Mouse (Mus musculus) cerebellum, adult 9-11 months (tissue): ENCODE data around the gene Pxmp2.
A peak's percentile ranks its signal among the peaks of the same experiment; 100 is the strongest.

Experiments used
- DNase-seq: peaks from one replicate; pipeline ENCODE4 v3.0.0; 2022

The Pxmp2 gene

GRCm38 (mm10) chr5:110285770-110286445 is at the start of gene Pxmp2, which contains the start of gene Pole:
Gene Pxmp2 (minus strand): TSS chr5:110286186.
Gene Pole (plus strand): TSS chr5:110286306.
- DNase-seq: peak; percentile 84

DNA sequence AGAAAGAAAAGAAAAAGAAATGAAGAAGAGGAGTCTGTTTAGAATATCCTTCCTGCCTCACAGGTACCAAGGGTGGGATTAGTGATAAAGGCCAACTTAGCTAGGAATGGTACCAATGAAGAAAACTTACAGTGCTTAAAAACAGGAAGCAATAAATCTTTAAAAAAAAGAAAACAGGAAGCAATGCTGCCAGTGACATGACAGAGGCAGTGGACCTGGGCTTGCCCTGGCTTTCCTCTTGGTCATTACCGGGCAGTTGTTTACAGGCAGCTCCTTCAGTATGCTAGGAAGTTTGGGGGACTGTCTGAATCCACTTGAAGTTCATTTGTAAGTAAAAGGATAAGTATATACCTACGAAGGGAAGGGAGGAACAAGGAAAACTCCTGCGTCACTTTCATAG is 44.5 kb upstream of the Pxmp2 start:
- no peak for DNase-seq

GRCm38 (mm10) chr5:110313127-110313526 is 27.1 kb upstream of the Pxmp2 start:
- DNase-seq: no peak

DNA sequence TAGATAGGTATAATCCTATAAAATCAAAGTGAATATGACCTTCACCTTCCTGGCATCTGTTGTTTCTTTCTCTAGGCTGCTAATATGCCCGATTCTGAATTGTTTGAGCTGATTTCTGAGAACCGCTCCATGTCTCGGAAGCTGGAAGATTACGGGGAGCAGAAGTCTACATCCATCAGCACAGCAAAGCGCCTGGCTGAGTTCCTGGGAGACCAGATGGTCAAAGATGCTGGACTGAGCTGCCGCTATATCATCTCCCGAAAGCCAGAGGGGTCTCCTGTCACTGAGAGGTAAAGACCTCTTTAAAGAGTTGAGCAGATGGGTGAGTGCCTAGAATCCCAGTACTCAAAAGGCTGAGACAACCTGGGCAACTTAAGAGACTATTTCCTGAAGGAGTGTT is 22.9 kb upstream of the Pxmp2 start:
- DNase-seq: peak; percentile 8

DNA sequence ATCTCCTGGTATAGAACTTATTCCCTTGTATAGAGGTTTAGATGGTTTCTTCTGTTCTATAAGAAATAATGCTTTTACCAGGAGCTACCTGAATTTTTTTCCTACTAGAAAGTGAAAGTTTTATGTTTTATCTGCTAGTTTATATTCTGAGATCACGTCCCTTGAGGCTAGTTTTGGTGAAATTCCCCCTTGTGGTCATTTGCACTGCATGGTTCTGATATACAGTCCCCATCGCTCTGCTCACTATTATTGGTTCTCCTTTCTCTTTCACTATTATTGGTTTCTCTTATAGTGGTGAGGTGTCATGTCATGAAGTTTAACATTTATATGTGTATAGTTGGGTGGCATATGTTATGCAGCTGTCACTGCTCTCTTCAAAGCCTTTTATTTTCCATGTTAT is 14.6 kb upstream of the Pxmp2 start:
- DNase-seq: no peak

GRCm38 (mm10) chr5:110296637-110297036 is 10.7 kb upstream of the Pxmp2 start:
- no peak for DNase-seq

DNA sequence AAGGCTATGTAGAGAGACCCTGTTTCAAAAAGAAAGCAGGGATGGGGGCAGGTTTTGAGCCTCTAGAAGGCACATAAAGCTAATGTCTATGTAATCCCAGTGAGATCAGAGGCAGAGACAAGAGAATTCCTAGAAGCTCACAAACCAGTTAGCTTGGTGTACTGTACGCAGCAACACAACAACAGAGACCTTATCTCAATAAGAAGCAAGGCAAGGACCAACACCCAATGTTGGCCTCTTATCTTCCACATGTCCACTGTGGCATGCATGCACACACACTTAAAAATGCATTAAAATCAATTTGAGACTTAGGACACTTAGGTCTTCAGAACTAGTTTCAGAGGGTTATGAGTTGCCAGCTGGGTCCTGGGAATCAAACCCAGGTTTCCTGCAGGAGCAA is 5.7 kb upstream of the Pxmp2 start:
- DNase-seq: no peak

GRCm38 (mm10) chr5:110287084-110287475 is 1.1 kb upstream of the Pxmp2 start:
- DNase-seq: no peak

DNA sequence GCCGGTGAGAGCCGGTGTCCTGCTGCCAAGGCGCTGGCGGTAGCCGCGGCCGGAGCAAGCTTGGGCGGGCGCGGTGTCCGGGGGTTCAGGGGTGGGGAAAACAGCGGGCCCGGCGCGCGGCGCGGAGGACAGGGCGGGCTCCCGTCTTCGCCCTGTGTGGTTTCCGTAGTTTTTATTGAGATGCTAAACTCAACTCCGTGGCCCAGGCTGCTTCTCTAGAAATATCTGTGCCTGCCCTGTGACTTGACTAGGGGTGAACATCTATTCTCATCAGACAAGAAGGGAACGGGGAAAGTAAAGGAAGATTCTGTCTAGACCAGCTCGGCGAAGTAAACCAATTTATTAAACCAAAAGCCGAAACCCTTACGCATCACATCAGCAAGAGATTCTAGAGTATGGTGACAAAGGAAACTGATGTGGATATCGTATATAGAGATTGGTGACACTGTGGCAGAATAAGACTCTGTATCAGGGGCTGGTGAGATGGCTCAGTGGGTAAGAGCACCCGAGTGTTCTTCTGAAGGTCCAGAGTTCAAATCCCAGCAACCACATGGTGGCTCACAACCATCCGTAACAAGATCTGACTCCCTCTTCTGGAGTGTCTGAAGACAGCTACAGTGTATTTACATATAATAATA is 579 bp upstream of the Pxmp2 start:
- DNase-seq: no peak

GRCm38 (mm10) chr5:110285156-110285555 is 830 bp downstream of the Pxmp2 start:
- DNase-seq: no peak

- DNase-seq: no peak
These were observed 1.4 kb downstream of the Pxmp2 start for GRCm38 (mm10) chr5:110284536-110284935.

GRCm38 (mm10) chr5:110281984-110282383 is 4.0 kb downstream of the Pxmp2 start:
- DNase-seq: no peak

- DNase-seq: no peak
These were observed 9.1 kb downstream of the Pxmp2 start for GRCm38 (mm10) chr5:110276910-110277309.

DNA sequence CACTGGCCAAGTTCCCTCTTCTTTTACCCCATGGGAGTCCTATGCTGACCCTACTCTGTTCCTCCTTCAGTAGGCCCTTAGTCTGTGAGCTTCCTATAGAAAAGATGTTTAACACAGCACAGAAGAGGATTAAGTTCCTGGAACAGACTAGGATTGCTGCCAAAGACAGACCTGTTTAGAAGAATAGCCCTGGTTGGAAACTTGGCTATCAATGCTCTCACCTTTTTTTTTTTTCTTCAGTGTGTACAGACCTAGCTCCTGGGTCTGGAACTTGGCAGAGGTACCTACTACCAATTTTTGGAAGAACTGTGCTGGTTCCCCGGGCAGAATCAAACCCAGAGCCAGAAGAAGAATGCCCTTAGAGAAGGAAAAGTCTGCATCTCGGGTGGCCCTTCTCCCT is 9.6 kb downstream of the Pxmp2 start:
- no peak for DNase-seq

- no peak for DNase-seq
These were observed 11.1 kb downstream of the Pxmp2 start for GRCm38 (mm10) chr5:110274846-110275245.

- DNase-seq: no peak
These were observed 11.8 kb downstream of the Pxmp2 start for GRCm38 (mm10) chr5:110274147-110274546.

GRCm38 (mm10) chr5:110270242-110270641 is 15.7 kb downstream of the Pxmp2 start:
- peak; percentile 37 for DNase-seq

DNA sequence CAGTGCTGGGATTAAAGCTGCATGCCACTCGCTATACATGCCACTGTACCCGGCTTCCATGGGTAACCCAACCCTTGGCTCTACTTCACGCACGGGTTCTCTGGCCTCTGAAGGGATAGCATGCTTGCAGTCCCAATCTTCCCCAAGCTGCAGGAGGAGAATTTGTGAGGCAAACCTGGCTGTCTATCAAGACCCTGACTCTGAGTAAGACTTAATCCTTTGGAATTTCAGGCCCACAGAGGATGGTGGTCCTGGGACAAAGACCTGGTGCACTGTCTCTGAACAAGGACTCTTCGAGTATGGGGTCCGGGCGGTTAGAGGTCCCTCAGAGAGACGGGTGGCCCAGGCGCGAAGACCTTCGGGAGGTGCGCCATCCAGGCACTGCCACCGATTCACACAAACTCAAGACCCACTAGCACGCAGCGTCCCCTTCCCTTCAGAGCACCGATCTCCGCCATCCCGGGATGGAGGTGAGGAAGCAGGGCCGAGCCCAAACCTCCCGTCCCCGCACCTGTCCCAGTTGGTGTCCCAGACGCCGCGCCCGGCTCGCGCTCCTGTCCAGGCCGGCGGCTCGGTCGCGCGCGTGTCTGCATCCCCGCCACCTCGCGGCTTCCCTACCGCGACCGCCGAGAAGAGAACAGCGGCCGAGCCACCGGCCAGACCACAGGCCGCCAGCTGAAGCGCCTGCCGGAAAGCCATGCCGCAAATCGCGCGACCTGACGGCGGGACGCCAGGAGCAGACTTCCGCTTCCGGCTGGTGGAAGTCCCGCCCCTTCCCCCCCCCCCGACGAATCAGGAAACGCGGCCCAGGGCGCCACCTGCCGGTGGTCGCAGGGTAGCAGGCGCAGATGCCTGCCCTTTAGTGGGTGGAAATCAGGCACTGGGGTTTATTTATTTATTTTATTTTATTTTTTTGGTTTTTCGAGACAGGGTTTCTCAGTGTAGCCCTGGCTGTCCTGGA is 16.6 kb downstream of the Pxmp2 start, which contains the start of gene Pgam5:
Gene Pgam5, minus strand, starts transcription at position 773 of the 961 bp plus-strand sequence.
- DNase-seq: peak; percentile 86

DNA sequence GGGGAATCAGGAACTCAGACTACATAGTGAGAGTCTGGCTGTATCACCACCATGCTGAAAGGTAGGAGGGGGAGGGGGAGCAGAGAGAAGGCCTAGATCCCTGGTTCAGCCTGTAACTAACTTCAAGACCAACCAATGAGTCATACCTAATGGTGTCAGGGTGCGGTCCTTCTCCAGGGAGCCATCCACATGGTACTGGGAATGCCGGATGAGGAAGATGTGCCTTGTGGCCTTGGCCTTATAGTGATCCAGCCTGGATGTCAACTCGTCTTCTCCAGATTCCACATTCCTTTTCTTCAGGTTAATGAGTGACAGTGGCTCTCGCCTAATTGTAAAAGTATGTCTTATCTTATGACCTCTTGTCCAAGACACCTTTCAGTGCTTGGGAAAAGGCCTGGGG is 19.0 kb downstream of the Pxmp2 start:
- no peak for DNase-seq

DNA sequence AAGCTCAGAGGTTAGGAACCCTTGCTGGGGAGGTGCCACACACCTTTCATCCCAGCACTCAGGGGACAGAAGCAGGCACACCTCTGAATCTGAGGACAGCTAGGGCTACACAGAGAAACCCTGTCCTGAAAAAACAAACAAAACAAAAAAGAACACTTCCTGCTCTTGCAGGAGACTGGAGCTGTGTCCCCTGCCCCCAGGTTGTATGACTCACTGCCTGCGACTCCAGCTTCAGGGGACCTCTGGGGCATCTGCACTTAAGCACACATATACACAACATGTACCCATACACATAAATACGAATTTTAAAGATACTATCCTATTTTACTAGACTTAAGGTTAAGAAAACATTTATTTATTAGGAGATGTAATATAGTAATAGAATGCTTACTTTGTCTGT is 41.9 kb downstream of the Pxmp2 start:
- DNase-seq: no peak

GRCm38 (mm10) chr5:110232346-110232745 is 53.6 kb downstream of the Pxmp2 start:
- DNase-seq: no peak

GRCm38 (mm10) chr5:110231638-110232037 is 54.3 kb downstream of the Pxmp2 start:
- no peak for DNase-seq

GRCm38 (mm10) chr5:110230780-110231461 is 55.1 kb downstream of the Pxmp2 start, which contains the start of gene Ankle2:
Gene Ankle2 (plus strand): TSS chr5:110231004.
- peak; percentile 91 for DNase-seq
